Mouse (Mus musculus) WW6 (cell line): Measurements from ENCODE around the gene Pcdh15.
A peak's percentile ranks its signal among the peaks of the same experiment; 100 is the strongest.

ENCODE experiments used
- DNase-seq: peaks from one replicate; pipeline ENCODE4 v3.0.0-alpha.2; 2013; ENCODE audit warnings: low read depth, low spot score

Gene Pcdh15

DNA sequence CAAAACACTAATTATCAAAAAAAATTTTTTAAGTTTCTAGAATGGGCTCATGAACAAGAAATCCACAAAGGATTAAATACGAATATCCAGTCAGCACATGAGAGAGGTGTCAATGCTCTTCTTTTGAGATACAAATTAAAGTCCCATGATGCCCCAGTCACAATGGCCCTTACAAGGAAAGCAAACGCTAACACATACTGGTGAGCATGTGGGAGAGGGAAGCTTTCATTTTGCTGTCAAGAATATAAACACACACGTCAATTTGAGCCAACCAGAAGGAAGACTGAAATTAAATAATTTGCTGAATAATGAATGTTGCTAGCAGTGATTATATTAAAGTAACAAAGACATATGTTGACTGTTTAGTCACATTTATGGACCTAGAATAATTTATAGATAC lies 1470.5 kb downstream of the Pcdh15 start:
- no peak for DNase-seq

DNA sequence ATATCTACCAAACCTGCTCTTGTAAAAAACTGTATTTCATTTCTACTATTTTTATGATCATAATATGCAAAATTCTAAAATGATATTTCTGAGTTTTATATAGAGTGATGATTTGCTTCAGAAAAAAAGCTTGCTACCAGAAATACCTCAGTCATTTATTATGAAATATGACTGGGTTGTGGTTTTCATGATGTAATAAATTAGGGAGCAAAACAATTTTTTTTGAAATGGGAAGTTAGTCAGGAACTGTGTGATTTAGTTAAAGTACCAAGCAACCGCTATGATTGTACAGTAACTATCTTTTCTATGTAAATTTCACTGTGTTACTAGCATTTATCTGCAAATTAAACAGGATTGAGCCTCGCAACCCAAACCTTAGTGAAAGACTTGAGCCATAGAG lies 1480.8 kb downstream of the Pcdh15 start:
- no peak for DNase-seq

DNA sequence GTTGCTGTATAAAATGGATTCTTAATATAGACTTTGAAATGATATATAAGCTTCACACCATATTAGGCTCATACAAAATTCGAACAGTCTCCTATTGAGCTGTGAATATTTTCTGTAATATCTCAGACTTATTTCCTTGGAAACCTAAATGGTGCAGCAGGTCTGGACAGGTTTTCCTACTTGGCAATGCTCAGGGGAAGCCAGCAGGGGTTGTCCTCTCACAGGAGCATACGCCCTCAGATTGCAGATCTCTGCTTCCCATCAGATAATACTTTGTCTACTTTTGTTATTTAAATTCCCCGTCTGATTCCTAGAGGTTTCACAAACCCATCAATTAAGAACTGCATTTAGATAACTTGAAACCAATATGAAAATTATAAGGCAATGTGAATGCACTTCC lies 1492.7 kb downstream of the Pcdh15 start:
- no peak for DNase-seq

DNA sequence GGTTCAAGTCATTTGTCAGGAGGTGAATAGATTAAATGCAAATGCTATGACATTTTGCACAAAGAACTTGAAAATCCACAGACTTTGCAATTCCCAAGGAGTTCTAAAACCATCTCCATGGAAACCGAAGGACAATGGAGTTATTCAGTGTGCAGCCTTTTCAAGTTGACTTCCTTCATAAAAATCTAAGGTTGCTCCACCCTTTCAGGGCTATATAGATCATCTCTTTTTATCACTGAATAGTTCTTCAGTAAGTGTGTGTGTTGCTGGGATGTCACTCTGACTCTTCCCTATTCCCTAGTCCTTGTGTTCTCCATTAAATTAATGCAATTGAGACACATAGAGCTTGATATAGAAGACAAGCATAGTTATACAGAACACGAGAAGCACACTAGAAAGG lies 1508.5 kb downstream of the Pcdh15 start:
- DNase-seq, result no peak

DNA sequence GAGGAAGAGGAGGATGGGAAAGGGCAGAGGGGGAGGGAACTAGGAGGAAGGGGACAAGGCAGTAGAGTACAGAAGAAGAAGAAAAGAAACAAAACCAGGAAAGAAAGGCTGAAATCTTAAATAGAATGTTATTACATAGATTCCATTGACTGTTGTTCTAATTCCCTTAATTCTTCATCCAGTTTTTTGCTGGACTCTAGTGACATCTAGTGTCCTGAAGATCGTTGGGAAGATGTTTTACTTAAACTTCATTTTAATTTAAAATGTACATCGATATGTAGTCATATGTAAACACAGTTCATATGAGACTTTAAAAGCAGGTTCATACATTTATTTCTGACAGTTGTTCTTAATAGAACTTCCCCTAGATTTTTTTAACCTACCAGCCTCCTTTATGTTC lies 1522.7 kb downstream of the Pcdh15 start:
- DNase-seq, result no peak

DNA sequence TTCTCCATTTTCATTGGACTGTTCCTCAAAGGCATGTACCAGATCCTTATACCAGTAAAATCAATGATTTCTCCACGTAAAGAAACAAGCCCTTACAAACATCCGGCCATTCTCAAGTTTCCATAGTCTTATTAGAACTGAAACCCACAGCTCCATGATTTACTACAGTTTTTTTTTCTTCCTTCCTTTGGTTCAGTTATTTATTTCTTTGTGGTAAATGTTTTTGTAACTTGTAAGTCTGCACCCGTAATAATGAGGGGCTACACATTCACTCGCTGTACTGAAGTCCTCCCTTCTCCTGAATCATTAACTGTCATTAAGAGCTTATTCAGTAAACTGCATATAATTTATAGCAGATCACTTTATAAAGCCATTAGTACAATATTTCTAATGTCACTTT lies 1526.6 kb downstream of the Pcdh15 start:
- no peak for DNase-seq

DNA sequence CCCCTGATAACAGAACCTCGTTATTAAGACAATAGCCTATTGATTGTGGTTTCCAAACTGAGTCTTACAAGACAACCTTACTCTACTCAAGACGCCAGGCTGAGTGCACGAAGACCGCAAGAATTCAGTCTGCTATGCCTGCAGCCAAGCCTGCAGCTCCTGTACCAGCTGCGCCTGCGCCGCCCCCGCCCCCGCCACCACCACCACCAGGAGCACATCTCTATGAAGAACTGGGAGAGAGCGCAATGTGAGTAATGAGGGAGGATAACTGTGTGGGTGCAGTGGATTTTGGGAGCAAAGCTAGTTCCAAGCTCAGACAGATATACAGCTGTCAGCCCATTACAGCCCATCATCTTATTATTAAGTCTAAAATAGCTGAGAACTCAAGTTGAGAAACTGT lies 1527.5 kb downstream of the Pcdh15 start:
- no peak for DNase-seq

DNA sequence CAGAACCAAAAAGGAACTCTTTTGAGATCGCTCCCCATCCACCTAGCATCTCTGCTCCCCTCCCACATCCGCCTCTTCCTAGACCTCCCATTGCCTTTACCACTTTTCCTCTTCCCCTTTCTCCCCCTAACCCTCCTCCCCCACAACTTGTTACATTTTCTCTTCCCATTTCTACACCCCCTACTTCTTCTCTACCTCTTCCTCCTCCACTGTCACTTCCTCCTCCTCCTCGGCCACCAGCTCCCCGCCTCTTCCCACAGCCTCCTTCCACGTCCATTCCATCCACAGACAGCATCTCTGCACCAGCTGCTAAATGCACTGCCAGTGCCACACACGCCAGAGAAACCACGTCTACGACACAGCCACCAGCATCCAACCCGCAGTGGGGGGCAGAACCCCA lies 1532.2 kb downstream of the Pcdh15 start:
- DNase-seq, result no peak

DNA sequence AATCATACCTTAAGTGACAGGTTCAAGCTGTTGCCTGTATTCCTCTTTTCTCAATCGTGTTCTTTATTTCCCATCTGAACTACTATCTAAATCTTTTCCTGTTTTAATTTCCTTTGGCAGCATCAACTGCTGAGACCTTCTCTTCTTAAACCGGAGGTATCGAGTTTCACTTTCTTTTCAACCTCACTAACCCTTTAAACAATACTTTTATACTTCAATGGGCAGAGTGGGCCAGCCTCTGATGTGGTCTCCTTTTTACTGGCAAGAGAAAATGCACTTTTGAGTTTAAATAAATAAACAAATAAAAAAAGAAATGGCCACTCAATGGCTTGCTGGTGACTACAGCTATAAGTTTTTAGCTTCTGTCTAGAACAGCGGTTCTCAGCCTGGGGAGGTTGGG lies 1537.9 kb downstream of the Pcdh15 start:
- no peak for DNase-seq

DNA sequence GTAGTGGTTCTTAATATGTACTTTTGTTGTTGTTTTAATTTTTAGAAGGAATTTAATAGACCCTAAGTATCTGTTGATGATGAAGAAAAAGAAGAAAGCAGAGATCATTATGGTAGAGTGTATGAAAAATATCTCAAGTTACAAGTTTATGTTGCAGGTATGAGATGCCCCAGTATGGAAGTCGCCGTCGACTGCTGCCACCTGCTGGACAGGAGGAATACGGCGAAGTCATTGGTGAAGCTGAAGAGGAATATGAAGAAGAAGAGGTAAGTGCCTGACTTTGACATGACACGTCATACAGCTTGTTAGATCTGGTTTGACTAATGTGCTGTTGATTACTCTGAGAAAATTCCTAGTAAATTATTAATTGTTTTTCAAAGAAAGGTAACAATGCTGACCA lies 1543.0 kb downstream of the Pcdh15 start:
- DNase-seq, result peak; percentile 5

DNA sequence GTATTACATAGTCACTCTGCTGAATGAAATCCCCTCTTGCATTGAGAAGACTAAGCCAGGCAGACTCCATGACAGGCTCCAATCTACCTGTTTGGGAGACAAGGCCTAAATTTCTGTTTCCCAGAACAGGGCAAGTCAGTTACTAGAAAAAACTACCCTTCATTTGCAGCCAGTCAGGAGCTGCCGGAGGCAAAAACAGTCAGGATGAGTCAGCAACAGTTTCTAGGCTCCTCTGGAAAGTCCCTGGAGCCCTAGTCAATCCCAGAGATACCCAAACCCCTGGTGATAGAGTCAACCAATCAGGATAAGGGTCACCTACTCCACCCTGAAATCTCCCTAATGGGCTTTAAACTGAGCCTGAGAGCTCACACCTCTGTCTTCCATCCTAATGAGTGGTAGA lies 1564.0 kb downstream of the Pcdh15 start:
- no peak for DNase-seq

DNA sequence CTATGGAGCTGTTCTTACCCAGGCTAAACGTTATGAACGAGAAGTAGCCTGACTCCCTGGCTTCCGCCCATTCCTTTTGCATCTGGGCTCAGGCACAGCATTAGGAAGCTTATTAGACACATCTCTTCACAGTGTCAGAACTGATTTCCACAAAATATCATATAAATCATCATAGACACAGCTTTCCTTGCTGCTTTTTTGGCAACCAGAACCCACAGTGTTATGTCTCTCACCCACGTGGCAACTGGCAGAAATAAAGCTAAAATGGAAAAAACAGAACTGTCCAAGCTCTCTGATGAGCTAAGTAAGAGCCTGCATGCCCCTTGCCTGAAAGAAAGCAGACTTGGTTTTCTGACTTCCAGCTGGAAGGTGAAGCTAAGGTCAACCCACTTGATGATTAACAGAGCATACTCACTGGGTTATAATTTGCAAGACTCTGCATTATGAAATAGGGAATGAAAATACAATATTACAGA lies 1580.9 kb downstream of the Pcdh15 start:
- DNase-seq, result no peak

DNA sequence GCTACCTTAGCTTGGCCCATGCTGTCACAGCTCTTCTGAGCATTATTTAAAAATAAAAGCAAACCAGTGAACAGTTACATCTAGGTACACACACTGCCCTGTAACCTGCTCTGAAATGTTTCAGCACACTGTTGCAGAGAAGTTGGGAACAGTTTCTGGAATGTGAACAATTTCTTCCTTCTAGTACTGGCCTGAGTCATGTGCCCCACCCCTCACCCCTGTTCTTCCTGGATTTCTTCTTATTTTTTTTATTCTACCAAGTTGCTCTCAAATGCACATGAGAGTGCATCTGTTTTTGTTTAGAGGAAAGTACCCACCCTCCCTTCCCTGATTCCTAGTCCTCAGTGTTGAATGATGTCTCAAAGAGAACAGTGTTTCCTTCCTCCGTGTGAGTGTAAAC lies 1581.4 kb downstream of the Pcdh15 start:
- no peak for DNase-seq
